Mouse (Mus musculus): ENCODE data around the gene Ncapd3.

Ncapd3 gene

GRCm38 (mm10) chr9:27126543-27126942 is 96.6 kb downstream of the Ncapd3 start:
- no peak for DNase-seq

GRCm38 (mm10) chr9:27128629-27129028 is 98.7 kb downstream of the Ncapd3 start:
- DNase-seq = no peak

DNA sequence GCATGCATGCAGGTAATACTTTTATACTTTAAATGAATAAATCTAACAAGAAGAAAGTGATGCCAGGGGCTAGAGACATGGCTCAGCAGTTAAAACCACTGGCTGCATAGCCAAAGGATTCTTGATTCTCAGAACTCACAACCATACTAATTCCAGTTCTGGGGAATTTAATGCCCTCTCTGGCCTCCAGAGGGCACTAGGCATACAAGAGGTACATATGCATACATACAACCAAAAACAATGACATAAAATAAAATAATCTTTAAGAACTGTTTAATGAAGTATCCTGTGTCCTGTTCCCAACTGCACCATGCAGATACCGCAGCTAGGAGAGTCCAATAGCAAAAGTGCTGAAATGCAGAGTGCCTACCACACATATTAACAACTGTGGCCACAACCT is 104.4 kb downstream of the Ncapd3 start:
- DNase-seq = peak; percentile 6

DNA sequence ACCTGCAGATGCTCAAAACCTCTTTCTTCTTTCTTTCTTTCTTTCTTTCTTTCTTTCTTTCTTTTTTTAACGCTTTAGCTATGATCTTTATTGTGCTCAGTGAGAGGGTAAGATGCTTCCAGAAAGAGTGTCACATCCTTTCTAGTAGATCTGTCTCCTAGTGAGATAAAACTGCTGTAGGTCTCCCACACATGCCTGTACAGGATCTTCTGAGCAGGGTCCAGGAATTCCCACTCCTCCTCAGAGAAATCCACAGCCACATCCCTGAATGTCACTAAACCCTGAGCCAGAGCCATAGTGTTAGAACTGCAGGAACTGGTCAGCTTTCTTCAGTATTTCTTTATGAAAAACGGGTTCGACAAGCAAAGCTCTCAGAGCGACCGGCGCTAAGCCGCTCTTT is 105.4 kb downstream of the Ncapd3 start:
- no peak for DNase-seq

DNA sequence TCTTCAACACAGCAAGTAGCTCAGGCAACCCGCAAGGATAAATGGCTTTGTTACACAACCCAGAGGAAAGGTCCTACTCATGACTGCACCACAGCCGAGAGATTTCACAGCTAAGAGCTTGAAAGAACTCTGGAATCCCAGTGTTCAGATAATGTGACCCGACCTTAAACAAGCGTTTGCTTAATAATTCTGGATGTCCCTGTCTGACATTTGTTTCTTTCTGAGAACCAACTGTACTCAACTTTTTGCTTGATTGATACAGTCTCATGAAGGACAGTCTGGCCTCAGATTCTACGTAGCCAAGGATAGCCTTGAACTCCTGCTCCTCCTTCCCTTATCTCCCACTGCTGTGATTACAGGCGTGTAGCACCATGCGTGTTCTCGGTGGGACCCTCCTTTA is 106.7 kb downstream of the Ncapd3 start:
- no peak for DNase-seq

- no peak for DNase-seq
These were observed 110.6 kb downstream of the Ncapd3 start for GRCm38 (mm10) chr9:27140432-27141065.

GRCm38 (mm10) chr9:27144271-27144840 is 114.4 kb downstream of the Ncapd3 start:
- no peak for DNase-seq
